17 mouse cellular contexts compared by ENCODE assay signal in genomic region chr12:100739011-100739570, GRCm38 (mm10). TPM values are rescaled to one million over a fixed set of nuclear protein-coding genes. Genes with fewer than 3 reads are reported as not detected.
DNase-seq lines count a peak whose midpoint lies in the region; ATAC-seq lines count a peak whose summit lies in the region.
"Had no signal": no experiment of that assay in that cellular context is flagged by ENCODE, and none has a peak within 500 bp of the region (broad histone marks: within the 10 kb centered on the region; RNA-seq: fewer than 3 reads in every experiment).

No protein-coding gene starts in this region.

- H3K9ac ChIP-seq in midbrain, embryonic 11.5 days (ENCODE audit: low read length) = no peak overlapping the region
- no peak overlapping the region for H3K9ac ChIP-seq in midbrain, embryonic 15.5 days
- H3K9ac ChIP-seq in forebrain, embryonic 16.5 days (replicated peaks; ENCODE audit: low read depth, low read length) = no peak overlapping the region
- H3K9ac ChIP-seq: embryonic facial prominence, embryonic 13.5 days; heart, embryonic 12.5 days; hindbrain, embryonic 14.5 days; intestine, embryonic 15.5 days had no signal

- DNase-seq in heart, adult 11 months = peak; percentile 59
- DNase-seq in heart, embryonic 10.5 days (ENCODE audit: low spot score) = no peak
- peak; percentile 64 for DNase-seq in midbrain, embryonic 11.5 days (ENCODE audit: low spot score, missing footprints)
- no peak for DNase-seq in right cerebral cortex, adult 18-20 months
- DNase-seq: adrenal gland, postnatal 10 days; cerebellum, adult 11-12 months; cerebellum, adult 9-10 months; cerebellum, postnatal 25 days; gastrocnemius, postnatal 10 days; heart, adult 2 months had no signal

- H3K4me1 ChIP-seq in heart, embryonic 10.5 days = no peaks in the 10 kb centered on the region
- H3K4me1 ChIP-seq in midbrain, embryonic 11.5 days (ENCODE audit: control insufficient read depth, insufficient read depth, low read length) = no peaks in the 10 kb centered on the region
- no peaks in the 10 kb centered on the region for H3K4me1 ChIP-seq in midbrain, embryonic 15.5 days
- H3K4me1 ChIP-seq in forebrain, embryonic 16.5 days (replicated peaks; ENCODE audit: control insufficient read depth, insufficient read depth, low read length) = peaks cover 3% of the 10 kb centered on the region; the same call in 1 of the 2 replicates
- H3K4me1 ChIP-seq: embryonic facial prominence, embryonic 13.5 days; heart, embryonic 12.5 days; hindbrain, embryonic 10.5 days; intestine, embryonic 15.5 days had no signal

- H3K4me3 ChIP-seq in heart, embryonic 10.5 days = no peak overlapping the region
- H3K4me3 ChIP-seq in midbrain, embryonic 11.5 days (ENCODE audit: low read depth, low read length) = no peak overlapping the region
- H3K4me3 ChIP-seq in midbrain, embryonic 15.5 days = no peak overlapping the region
- H3K4me3 ChIP-seq in forebrain, embryonic 16.5 days (replicated peaks; ENCODE audit: low read length) = no peak overlapping the region
- H3K4me3 ChIP-seq: embryonic facial prominence, embryonic 13.5 days; heart, adult 2 months; heart, embryonic 12.5 days; hindbrain, embryonic 10.5 days; intestine, embryonic 15.5 days had no signal

- ATAC-seq in midbrain, embryonic 11.5 days (ENCODE audit: low FRiP score) = no peak
- ATAC-seq in midbrain, embryonic 15.5 days (replicated peaks) = no peak
- ATAC-seq in forebrain, embryonic 16.5 days = no peak
- ATAC-seq: intestine, embryonic 15.5 days had no signal

- no peaks in the 10 kb centered on the region for H3K9me3 ChIP-seq in heart, embryonic 10.5 days
- no peaks in the 10 kb centered on the region for H3K9me3 ChIP-seq in midbrain, embryonic 11.5 days (ENCODE audit: control insufficient read depth, low read length)
- no peaks in the 10 kb centered on the region for H3K9me3 ChIP-seq in midbrain, embryonic 15.5 days
- no peaks in the 10 kb centered on the region for H3K9me3 ChIP-seq in forebrain, embryonic 16.5 days (ENCODE audit: control insufficient read depth, low read length)
- H3K9me3 ChIP-seq: embryonic facial prominence, embryonic 13.5 days; heart, embryonic 12.5 days; hindbrain, embryonic 10.5 days; intestine, embryonic 15.5 days had no signal

- no peaks in the 10 kb centered on the region for H3K27me3 ChIP-seq in heart, embryonic 10.5 days (ENCODE audit: insufficient read depth, poor library complexity, severe bottlenecking)
- no peaks in the 10 kb centered on the region for H3K27me3 ChIP-seq in midbrain, embryonic 11.5 days (ENCODE audit: control insufficient read depth, insufficient read depth, low read length)
- H3K27me3 ChIP-seq in midbrain, embryonic 15.5 days (replicated peaks) = no peaks in the 10 kb centered on the region
- no peaks in the 10 kb centered on the region for H3K27me3 ChIP-seq in forebrain, embryonic 16.5 days (replicated peaks; ENCODE audit: control insufficient read depth, insufficient read depth, low read length)
- H3K27me3 ChIP-seq: embryonic facial prominence, embryonic 13.5 days; heart, embryonic 12.5 days; intestine, embryonic 15.5 days had no signal

- H3K27ac ChIP-seq in heart, embryonic 10.5 days = no peak overlapping the region
- H3K27ac ChIP-seq in midbrain, embryonic 11.5 days (ENCODE audit: low read depth, low read length) = no peak overlapping the region
- H3K27ac ChIP-seq in midbrain, embryonic 15.5 days = no peak overlapping the region
- H3K27ac ChIP-seq in forebrain, embryonic 16.5 days (ENCODE audit: low read length) = peak overlapping the region; percentile 11
- H3K27ac ChIP-seq: embryonic facial prominence, embryonic 13.5 days; heart, adult 2 months; hindbrain, embryonic 10.5 days; hindbrain, embryonic 14.5 days; intestine, embryonic 15.5 days had no signal

- no peaks in the 10 kb centered on the region for H3K36me3 ChIP-seq in heart, embryonic 10.5 days
- no peaks in the 10 kb centered on the region for H3K36me3 ChIP-seq in midbrain, embryonic 11.5 days (ENCODE audit: control insufficient read depth, insufficient read depth, low read length)
- no peaks in the 10 kb centered on the region for H3K36me3 ChIP-seq in midbrain, embryonic 15.5 days (replicated peaks)
- no peaks in the 10 kb centered on the region for H3K36me3 ChIP-seq in forebrain, embryonic 16.5 days (ENCODE audit: control insufficient read depth, insufficient read depth)
- H3K36me3 ChIP-seq: embryonic facial prominence, embryonic 13.5 days; heart, embryonic 12.5 days; hindbrain, embryonic 10.5 days; intestine, embryonic 15.5 days had no signal

- 72% methylated on average over 4 of the region's 4 CpGs for WGBS in heart, embryonic 10.5 days
- 73% methylated on average over 4 of the region's 4 CpGs for WGBS in midbrain, embryonic 11.5 days
- 79% methylated on average over 4 of the region's 4 CpGs for WGBS in midbrain, embryonic 15.5 days
- 57% methylated on average over 4 of the region's 4 CpGs for WGBS in forebrain, embryonic 16.5 days

- no peak overlapping the region for H3K4me2 ChIP-seq in midbrain, embryonic 11.5 days
- no peak overlapping the region for H3K4me2 ChIP-seq in midbrain, embryonic 15.5 days
- no peak overlapping the region for H3K4me2 ChIP-seq in forebrain, embryonic 16.5 days (ENCODE audit: low read length)
- H3K4me2 ChIP-seq: embryonic facial prominence, embryonic 13.5 days; heart, embryonic 12.5 days; hindbrain, embryonic 14.5 days; intestine, embryonic 15.5 days had no signal

RNA-seq across cellular contexts. Expression of gene Rps6ka5, which starts 12.3 kb away (rescaled TPM):
- polyA plus RNA-seq in heart, embryonic 10.5 days (2016; fragmentation: Nextera tagmentation; extraction: Ambion mirVana) = 4.9 and 5.5 TPM in 2 replicates
- 3.2 and 3.8 TPM in 2 replicates for polyA plus RNA-seq in midbrain, embryonic 11.5 days (2014; fragmentation: Nextera tagmentation; extraction: Ambion mirVana)
- 7.2 and 7.8 TPM in 2 replicates for polyA plus RNA-seq in midbrain, embryonic 15.5 days (2015; fragmentation: Nextera tagmentation; extraction: Ambion mirVana)
- 14.4 and 18.2 TPM in 2 replicates for polyA plus RNA-seq in forebrain, embryonic 16.5 days (2015; fragmentation: Nextera tagmentation; extraction: Ambion mirVana)

RNA-seq across cellular contexts. Expression of gene Dglucy, which starts 39.8 kb away (rescaled TPM):
- polyA plus RNA-seq in heart, embryonic 10.5 days (2016; fragmentation: Nextera tagmentation; extraction: Ambion mirVana) = 0.49 and 1.8 TPM in 2 replicates
- 0.23 and 0.44 TPM in 2 replicates for polyA plus RNA-seq in midbrain, embryonic 11.5 days (2014; fragmentation: Nextera tagmentation; extraction: Ambion mirVana)
- 2.9 TPM in 2 replicates for polyA plus RNA-seq in midbrain, embryonic 15.5 days (2015; fragmentation: Nextera tagmentation; extraction: Ambion mirVana)
- polyA plus RNA-seq in forebrain, embryonic 16.5 days (2015; fragmentation: Nextera tagmentation; extraction: Ambion mirVana) = 3.0 and 3.3 TPM in 2 replicates

Comparison
In these comparisons a context has a peak if more than half of its experiments do, and no peak if none do; other contexts are left out.
1. DNase-seq: peak in heart, adult 11 months (single experiment) and midbrain, embryonic 11.5 days (single experiment); none in heart, embryonic 10.5 days (single experiment) and right cerebral cortex, adult 18-20 months (single experiment).